Mouse (Mus musculus): ENCODE data around the gene Syne3. TPM values are rescaled to one million over a fixed set of nuclear protein-coding genes. Genes with fewer than 3 reads are reported as not detected.

Syne3 gene
- total RNA-seq, 2 experiments from 2014 or later, result 4.1 to 4.7 TPM

GRCm38 (mm10) chr12:105003715-105004114 is 5.9 kb downstream of the Syne3 start:
- TF ChIP-seq CTCF (IDR thresholded peaks at IDR 0.05), result no peak
- no peak for DNase-seq
- Histone ChIP-seq H3K27ac (peak overlapping the region; percentile 43), H3K4me3 (no peak overlapping the region)
- intact Hi-C loops (cut with DNase I), result no loop called here

- peak overlapping the region; percentile 43; the same call in 1 of the 2 replicates for H3K27ac ChIP-seq
- TF ChIP-seq CTCF (IDR thresholded peaks at IDR 0.05), result no peak
- no peak for DNase-seq
- intact Hi-C loops (cut with DNase I), result no loop called here
- H3K4me3 ChIP-seq, result no peak overlapping the region
Measured at GRCm38 (mm10) chr12:105003158-105003557, 6.5 kb downstream of the Syne3 start.

GRCm38 (mm10) chr12:105002340-105003132 is 7.1 kb downstream of the Syne3 start:
- no peak overlapping the region for H3K4me3 ChIP-seq
- intact Hi-C loops (cut with DNase I), result no loop called here
- DNase-seq, result no peak
- 0 out of 2 replicates have a peak overlapping the region, but pooled peaks have one; percentile 3 for H3K27ac ChIP-seq
- no peak for TF ChIP-seq CTCF (IDR thresholded peaks at IDR 0.05)

GRCm38 (mm10) chr12:105001317-105001716 is 8.3 kb downstream of the Syne3 start:
- H3K27ac ChIP-seq, result peak overlapping the region; percentile 35; the same call in 1 of the 2 replicates

GRCm38 (mm10) chr12:105000487-105001283 is 8.9 kb downstream of the Syne3 start:
- Histone ChIP-seq H3K27ac (peak overlapping the region; percentile 35; the same call in 1 of the 2 replicates), H3K4me3 (no peak overlapping the region)
- intact Hi-C loops (cut with DNase I), result no loop called here
- no peak for TF ChIP-seq CTCF (IDR thresholded peaks at IDR 0.05)
- DNase-seq, result no peak

More at GRCm38 (mm10) chr12:105001317-105001716, 8.3 kb downstream of the Syne3 start:
- TF ChIP-seq CTCF (IDR thresholded peaks at IDR 0.05), result no peak
- intact Hi-C loops (cut with DNase I), result no loop called here
- H3K4me3 ChIP-seq, result no peak overlapping the region
- DNase-seq, result no peak

- no peak for DNase-seq
- TF ChIP-seq CTCF (IDR thresholded peaks at IDR 0.05), result no peak
- intact Hi-C loops (cut with DNase I), result no loop called here
- no peak overlapping the region for H3K4me3 ChIP-seq
- no peak overlapping the region for H3K27ac ChIP-seq
Measured at GRCm38 (mm10) chr12:104999171-104999570, 10.4 kb downstream of the Syne3 start.

- intact Hi-C loops (cut with DNase I), result no loop called here
- DNase-seq, result no peak
- Histone ChIP-seq H3K4me3 (no peak overlapping the region), H3K27ac (no peak overlapping the region)
- no peak for TF ChIP-seq CTCF (IDR thresholded peaks at IDR 0.05)
Measured at GRCm38 (mm10) chr12:104998541-104998940, 11.1 kb downstream of the Syne3 start.

- no peak for TF ChIP-seq CTCF (IDR thresholded peaks at IDR 0.05)
- DNase-seq, result no peak
- Histone ChIP-seq H3K4me3 (no peak overlapping the region), H3K27ac (no peak overlapping the region)
- intact Hi-C loops (cut with DNase I), result no loop called here
Measured at GRCm38 (mm10) chr12:104997641-104998293, 11.8 kb downstream of the Syne3 start.

GRCm38 (mm10) chr12:104997159-104997558 is 12.4 kb downstream of the Syne3 start:
- intact Hi-C loops (cut with DNase I), result no loop called here
- Histone ChIP-seq H3K4me3 (no peak overlapping the region), H3K27ac (no peak overlapping the region)
- no peak for DNase-seq
- no peak for TF ChIP-seq CTCF (IDR thresholded peaks at IDR 0.05)

GRCm38 (mm10) chr12:104996012-104996728 is 13.4 kb downstream of the Syne3 start:
- no peak overlapping the region for H3K4me3 ChIP-seq
- H3K27ac ChIP-seq, result no peak overlapping the region
- no peak for TF ChIP-seq CTCF (IDR thresholded peaks at IDR 0.05)
- no peak for DNase-seq
- intact Hi-C loops (cut with DNase I), result no loop called here

GRCm38 (mm10) chr12:104995259-104995876 is 14.2 kb downstream of the Syne3 start:
- intact Hi-C loops (cut with DNase I), result no loop called here
- DNase-seq, result no peak
- TF ChIP-seq CTCF (IDR thresholded peaks at IDR 0.05), result no peak
- no peak overlapping the region for H3K4me3 ChIP-seq
- H3K27ac ChIP-seq, result no peak overlapping the region

- H3K4me3 ChIP-seq, result no peak overlapping the region; the same call in 1 of the 2 replicates
- intact Hi-C loops (cut with DNase I), result no loop called here
- peak; percentile 89 for DNase-seq
- TF ChIP-seq CTCF (IDR thresholded peaks at IDR 0.05), result no peak
- H3K27ac ChIP-seq, result peak overlapping the region; percentile 79
Measured at GRCm38 (mm10) chr12:104992838-104993237, 16.8 kb downstream of the Syne3 start.

Measured in gastrocnemius, adult 2 months (tissue).